Mouse (Mus musculus) heart, postnatal 0 days (tissue): Measurements from ENCODE around the gene Eno2. TPM values are rescaled to one million over a fixed set of nuclear protein-coding genes. Genes with fewer than 3 reads are reported as not detected.
A peak's percentile ranks its signal among the peaks of the same experiment; 100 is the strongest.

Experiments
- ATAC-seq: fragments of 200-750 bp; cut with Nextera tagmentation; 2 replicates; pipeline ENCODE4 v1.8.0; 2017; ENCODE audit warnings: low read depth, moderate number of reproducible peaks, moderate library complexity; ENCODE audit not compliant: insufficient read depth
- DNase-seq: peaks from one replicate; pipeline ENCODE4 v3.0.0-alpha.2; 2016; ENCODE audit warnings: low spot score
- H3K27ac ChIP-seq: fragments of 300-500 bp; sonication (generic); 2 replicates; pipeline ENCODE4 v1.5.1; 2014; ENCODE audit warnings: low read depth, mild to moderate bottlenecking
- H3K27me3 ChIP-seq: fragments of 300-500 bp; sonication (generic); 2 replicates; pipeline ENCODE4 v1.6.1; 2014; ENCODE audit warnings: low read length, mixed read lengths; ENCODE audit not compliant: control insufficient read depth, insufficient read depth
- H3K36me3 ChIP-seq: fragments of 300-500 bp; sonication (generic); replicated peaks from 2 replicates; pipeline ENCODE4 v1.6.1; 2014; ENCODE audit warnings: low read length, mixed read lengths; ENCODE audit not compliant: control insufficient read depth, insufficient read depth
- H3K4me1 ChIP-seq: fragments of 300-500 bp; sonication (generic); 2 replicates; pipeline ENCODE4 v1.6.1; 2014; ENCODE audit warnings: antibody characterized with exemption; ENCODE audit not compliant: control insufficient read depth, insufficient read depth
- H3K4me2 ChIP-seq: fragments of 300-500 bp; sonication (generic); 2 replicates; pipeline ENCODE4 v1.6.1; 2014; ENCODE audit warnings: low read depth, mild to moderate bottlenecking, low read length, moderate library complexity
- H3K4me3 ChIP-seq: fragments of 300-500 bp; sonication (generic); 2 replicates; pipeline ENCODE4 v1.5.1; 2014; ENCODE audit warnings: low read depth, low read length
- H3K9ac ChIP-seq: fragments of 300-500 bp; sonication (generic); replicated peaks from 2 replicates; pipeline ENCODE4 v1.6.1; 2014; ENCODE audit warnings: low read depth, low read length, mixed read lengths
- H3K9me3 ChIP-seq: fragments of 300-500 bp; sonication (generic); replicated peaks from 2 replicates; pipeline ENCODE4 v1.6.1; 2016; ENCODE audit warnings: low read length; ENCODE audit not compliant: control insufficient read depth
- CTCF ChIP-seq: IDR thresholded peaks from 2 replicates; pipeline ENCODE4 v1.5.1; 2016; ENCODE audit warnings: antibody characterized with exemption, control low read depth, low read depth
- EP300 ChIP-seq: IDR thresholded peaks from 2 replicates; pipeline ENCODE4 v1.6.1; 2016; ENCODE audit warnings: antibody characterized with exemption, low read depth
- WGBS: fragments of 180-500 bp; shearing (Covaris S2); extraction: QIAGEN DNeasy Blood & Tissue Kit; methylation state at CpG from one replicate; pipeline ENCODE4 v1.1.7; 2014; 5-methylcytosine and 5-hydroxymethylcytosine counted together
- polyA plus RNA-seq: library from polyadenylated mRNA; unstranded; fragments of >200 nt; fragmentation: Nextera tagmentation; extraction: Ambion mirVana; gene quantifications from 2 replicates; pipeline ENCODE4 v1.2.1, GENCODE M21; 2015
- total RNA-seq: library from RNA; depleted of rRNA; stranded (reverse); fragments of >200 nt; gene quantifications from 2 replicates; pipeline ENCODE4 v1.2.3, GENCODE M21; 2014; ENCODE audit warnings: low replicate concordance; rRNA removed

Gene Eno2
- total RNA-seq = 1.7 and 4.1 TPM in 2 replicates
- 1.3 and 1.5 TPM in 2 replicates for polyA plus RNA-seq

GRCm38 (mm10) chr6:124769101-124769765 lies at the start of gene Eno2:
Gene Eno2, minus strand, starts transcription at chr6:124769673.
- Histone ChIP-seq H3K9me3 (no peaks in the 10 kb centered on the region), H3K4me1 (peaks cover 7% of the 10 kb centered on the region; the same call in 1 of the 2 replicates), H3K9ac (peak within 1 kb of the TSS; percentile 37), H3K4me2 (peak within 1 kb of the TSS; percentile 86), H3K36me3 (no peaks in the 10 kb centered on the region), H3K27ac (no peak within 1 kb of the TSS), H3K4me3 (peak within 1 kb of the TSS; percentile 50), H3K27me3 (0 out of 2 replicates have a peak, but pooled peaks cover 7% of the 10 kb centered on the region)
- TF ChIP-seq CTCF (no peak), EP300 (no peak)
- DNase-seq (peak; percentile 38), ATAC-seq (peak; percentile 83)
- whole genome bisulfite sequencing = 1% methylated on average over 43 of the region's 54 CpGs

GRCm38 (mm10) chr6:124817971-124818370 lies 48.5 kb upstream of the Eno2 start:
- TF ChIP-seq CTCF (no peak), EP300 (no peak)
- DNase-seq (no peak), ATAC-seq (no peak)
- H3K27me3 ChIP-seq = no peaks in the 10 kb centered on the region
- H3K4me2 ChIP-seq = no peak overlapping the region
- H3K9me3 ChIP-seq = no peaks in the 10 kb centered on the region
- no peak overlapping the region for H3K9ac ChIP-seq
- no peak overlapping the region for H3K4me3 ChIP-seq
- 0 out of 2 replicates have a peak, but pooled peaks cover 6% of the 10 kb centered on the region for H3K4me1 ChIP-seq
- H3K36me3 ChIP-seq = peaks cover 79% of the 10 kb centered on the region
- H3K27ac ChIP-seq = no peak overlapping the region
- 82% methylated on average over 8 of the region's 8 CpGs for WGBS

DNA sequence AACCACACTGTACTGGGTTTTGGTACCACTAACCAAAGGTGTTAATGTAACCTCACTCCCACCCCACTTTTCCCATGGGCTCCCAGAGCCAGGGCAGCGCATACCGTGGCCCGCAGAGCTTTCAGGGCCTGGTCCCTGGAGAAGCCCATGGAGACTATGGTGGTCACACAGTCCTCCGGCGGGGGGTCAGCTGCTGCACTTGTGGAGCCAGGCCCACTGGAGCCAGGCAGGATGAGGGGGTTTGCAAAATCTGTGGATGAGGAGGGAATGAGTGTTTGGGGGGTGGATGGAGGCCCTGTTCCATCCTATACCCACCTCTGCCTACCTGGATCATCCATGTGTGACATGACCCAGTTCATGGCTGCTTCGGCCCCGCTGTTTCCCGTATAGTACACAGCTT lies 48.1 kb upstream of the Eno2 start:
- Histone ChIP-seq H3K9me3 (no peaks in the 10 kb centered on the region), H3K4me3 (no peak overlapping the region), H3K36me3 (peaks cover 75% of the 10 kb centered on the region), H3K27ac (no peak overlapping the region), H3K4me1 (peaks cover 9% of the 10 kb centered on the region; the same call in 1 of the 2 replicates), H3K9ac (no peak overlapping the region), H3K27me3 (no peaks in the 10 kb centered on the region), H3K4me2 (no peak overlapping the region)
- WGBS = 92% methylated on average over 8 of the region's 8 CpGs
- TF ChIP-seq EP300 = no peak
- no peak for TF ChIP-seq CTCF
- DNase-seq (no peak), ATAC-seq (no peak)

DNA sequence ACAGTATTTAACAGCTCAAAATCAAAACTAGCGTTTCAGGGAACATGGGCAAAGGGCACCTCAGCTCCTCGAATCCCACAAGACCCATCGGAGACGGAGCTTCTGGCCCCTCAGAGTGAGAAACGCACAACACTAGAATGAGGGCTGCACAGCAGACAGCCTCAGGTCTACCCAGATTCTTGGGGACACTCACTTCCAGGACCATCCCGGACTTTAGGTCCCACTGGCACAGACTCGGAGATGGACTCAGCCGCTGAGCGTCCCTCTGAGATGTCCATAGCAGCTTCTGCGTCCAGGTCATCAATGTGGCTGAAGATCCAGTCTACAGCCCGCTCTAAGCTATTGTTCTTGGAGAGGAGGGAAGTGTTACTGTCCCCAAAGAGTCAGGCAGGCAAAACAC lies 47.7 kb upstream of the Eno2 start:
- Histone ChIP-seq H3K36me3 (peaks cover 73% of the 10 kb centered on the region), H3K9ac (no peak overlapping the region), H3K27ac (no peak overlapping the region), H3K9me3 (no peaks in the 10 kb centered on the region), H3K4me2 (no peak overlapping the region), H3K27me3 (no peaks in the 10 kb centered on the region), H3K4me1 (peaks cover 13% of the 10 kb centered on the region; the same call in 1 of the 2 replicates), H3K4me3 (no peak overlapping the region)
- ATAC-seq = no peak
- DNase-seq = no peak
- 95% methylated on average over 11 of the region's 11 CpGs for WGBS
- TF ChIP-seq EP300 = no peak
- TF ChIP-seq CTCF = no peak

- TF ChIP-seq EP300 (no peak), CTCF (no peak)
- Histone ChIP-seq H3K4me2 (no peak overlapping the region), H3K27me3 (no peaks in the 10 kb centered on the region), H3K9me3 (no peaks in the 10 kb centered on the region), H3K36me3 (peaks cover 73% of the 10 kb centered on the region), H3K4me1 (peaks cover 13% of the 10 kb centered on the region; the same call in 1 of the 2 replicates), H3K4me3 (no peak overlapping the region), H3K27ac (no peak overlapping the region), H3K9ac (no peak overlapping the region)
- DNase-seq (no peak), ATAC-seq (no peak)
- WGBS = 92% methylated on average over 4 of the region's 4 CpGs
These were observed 47.1 kb upstream of the Eno2 start for GRCm38 (mm10) chr6:124816611-124817010.
